Mouse (Mus musculus): ENCODE data around the gene Nup153.
A peak's percentile ranks its signal among the peaks of the same experiment; 100 is the strongest.

Nup153 gene

GRCm38 (mm10) chr13:46727038-46727836 is 503 bp downstream of the Nup153 start:
- DNase-seq = peak; percentile 80

- no peak for DNase-seq
Observed at GRCm38 (mm10) chr13:46726288-46727037, 1.3 kb downstream of the Nup153 start.

- peak; percentile 23 for DNase-seq
Observed at GRCm38 (mm10) chr13:46725227-46725626, 2.5 kb downstream of the Nup153 start.

- no peak for DNase-seq
Observed at GRCm38 (mm10) chr13:46724371-46724770, 3.4 kb downstream of the Nup153 start.

- no peak for DNase-seq
Observed at GRCm38 (mm10) chr13:46721009-46721408, 6.7 kb downstream of the Nup153 start.

- DNase-seq = no peak
Observed at GRCm38 (mm10) chr13:46718893-46719400, 8.8 kb downstream of the Nup153 start.

GRCm38 (mm10) chr13:46715976-46716639 is 11.6 kb downstream of the Nup153 start:
- DNase-seq = no peak

- no peak for DNase-seq
Observed at GRCm38 (mm10) chr13:46713486-46713885, 14.3 kb downstream of the Nup153 start.

GRCm38 (mm10) chr13:46703138-46703537 is 24.6 kb downstream of the Nup153 start:
- DNase-seq = peak; percentile 15

- no peak for DNase-seq
Observed at GRCm38 (mm10) chr13:46701486-46701885, 26.3 kb downstream of the Nup153 start.

GRCm38 (mm10) chr13:46699372-46699771 is 28.4 kb downstream of the Nup153 start:
- no peak for DNase-seq

- no peak for DNase-seq
Observed at GRCm38 (mm10) chr13:46696788-46697187, 31.0 kb downstream of the Nup153 start.

- DNase-seq = no peak
Observed at GRCm38 (mm10) chr13:46695932-46696331, 31.8 kb downstream of the Nup153 start.

- DNase-seq = no peak
Observed at GRCm38 (mm10) chr13:46695296-46695908, 32.3 kb downstream of the Nup153 start.

GRCm38 (mm10) chr13:46690559-46691241 is 37.0 kb downstream of the Nup153 start:
- no peak for DNase-seq

- DNase-seq = no peak
Observed at GRCm38 (mm10) chr13:46683370-46683769, 44.4 kb downstream of the Nup153 start.

GRCm38 (mm10) chr13:46682921-46683320 is 44.8 kb downstream of the Nup153 start:
- no peak for DNase-seq

GRCm38 (mm10) chr13:46677721-46678120 is 50.0 kb downstream of the Nup153 start:
- DNase-seq = no peak

- no peak for DNase-seq
Observed at GRCm38 (mm10) chr13:46674601-46675000, 53.1 kb downstream of the Nup153 start.

- no peak for DNase-seq
Observed at GRCm38 (mm10) chr13:46670514-46670913, 57.2 kb downstream of the Nup153 start.

GRCm38 (mm10) chr13:46669620-46670271 is 58.0 kb downstream of the Nup153 start:
- peak; percentile 57 for DNase-seq
